Mouse (Mus musculus): Measurements from ENCODE around the gene Nop10. TPM values are rescaled to one million over a fixed set of nuclear protein-coding genes. Genes with fewer than 3 reads are reported as not detected.

The Nop10 gene
- polyA plus RNA-seq, 1 experiment from 2014 or later = 116 TPM

GRCm38 (mm10) chr2:112296211-112296610 is 34.5 kb downstream of the Nop10 start:
- no peak overlapping the region for H3K9ac ChIP-seq (replicated peaks; ENCODE audit: low read depth)
- H3K27ac ChIP-seq (ENCODE audit: low read length) = no peak overlapping the region
- H3K9me3 ChIP-seq (ENCODE audit: low read length) = no peaks in the 10 kb centered on the region
- no peak overlapping the region for H3K4me2 ChIP-seq (replicated peaks; ENCODE audit: low read depth, low read length)
- WGBS = 88% methylated on average over 3 of the region's 3 CpGs
- TF ChIP-seq EP300 (IDR thresholded peaks at IDR 0.05) (no peak), CTCF (IDR thresholded peaks at IDR 0.05) (no peak)
- no peaks in the 10 kb centered on the region for H3K4me1 ChIP-seq (ENCODE audit: insufficient read depth, low read depth, low read length)
- no peaks in the 10 kb centered on the region for H3K27me3 ChIP-seq (replicated peaks; ENCODE audit: insufficient read depth, low read length)
- DNase-seq (ENCODE audit: low spot score) (no peak), ATAC-seq (no peak)
- no peaks in the 10 kb centered on the region for H3K36me3 ChIP-seq (ENCODE audit: insufficient read depth, low read length)
- H3K4me3 ChIP-seq (ENCODE audit: low read depth, low read length) = no peak overlapping the region

DNA sequence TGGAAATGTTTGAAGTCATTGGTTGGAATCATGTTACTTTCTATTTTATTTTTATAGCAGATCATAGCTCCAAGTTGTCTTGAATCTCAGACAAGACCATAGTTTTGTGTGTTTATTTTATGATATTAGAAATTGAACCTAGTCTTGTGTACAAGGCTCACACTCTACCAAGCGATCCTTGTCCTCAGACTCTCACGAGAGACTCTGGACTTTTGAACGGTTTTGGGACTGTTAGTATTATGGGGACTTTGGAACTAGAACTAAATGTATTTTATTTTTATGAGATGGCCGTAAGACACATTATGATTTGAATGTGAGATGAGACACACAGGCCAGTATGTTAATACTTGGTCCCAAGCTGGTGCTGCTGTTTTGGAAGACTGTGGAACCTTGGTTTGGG is 36.5 kb downstream of the Nop10 start:
- Histone ChIP-seq H3K4me1 (ENCODE audit: insufficient read depth, low read depth, low read length) (no peaks in the 10 kb centered on the region), H3K9ac (replicated peaks; ENCODE audit: low read depth) (no peak overlapping the region), H3K27ac (ENCODE audit: low read length) (no peak overlapping the region), H3K27me3 (replicated peaks; ENCODE audit: insufficient read depth, low read length) (no peaks in the 10 kb centered on the region), H3K36me3 (ENCODE audit: insufficient read depth, low read length) (no peaks in the 10 kb centered on the region), H3K9me3 (ENCODE audit: low read length) (no peaks in the 10 kb centered on the region), H3K4me2 (replicated peaks; ENCODE audit: low read depth, low read length) (no peak overlapping the region), H3K4me3 (ENCODE audit: low read depth, low read length) (no peak overlapping the region)
- no peak for TF ChIP-seq EP300 (IDR thresholded peaks at IDR 0.05)
- no peak for TF ChIP-seq CTCF (IDR thresholded peaks at IDR 0.05)
- ATAC-seq (no peak), DNase-seq (ENCODE audit: low spot score) (no peak)
- 88% methylated on average over 4 of the region's 4 CpGs for WGBS

GRCm38 (mm10) chr2:112308671-112309070 is 46.9 kb downstream of the Nop10 start:
- TF ChIP-seq CTCF (IDR thresholded peaks at IDR 0.05) (no peak), EP300 (IDR thresholded peaks at IDR 0.05) (no peak)
- peak; percentile 57 for ATAC-seq
- WGBS = 56% methylated on average over 3 of the region's 3 CpGs
- Histone ChIP-seq H3K27ac (ENCODE audit: low read length) (no peak overlapping the region), H3K27me3 (replicated peaks; ENCODE audit: insufficient read depth, low read length) (no peaks in the 10 kb centered on the region), H3K4me2 (replicated peaks; ENCODE audit: low read depth, low read length) (no peak overlapping the region), H3K9ac (replicated peaks; ENCODE audit: low read depth) (no peak overlapping the region), H3K4me3 (ENCODE audit: low read depth, low read length) (no peak overlapping the region), H3K4me1 (ENCODE audit: insufficient read depth, low read depth, low read length) (no peaks in the 10 kb centered on the region; the same call in 1 of the 2 replicates), H3K36me3 (ENCODE audit: insufficient read depth, low read length) (no peaks in the 10 kb centered on the region), H3K9me3 (ENCODE audit: low read length) (no peaks in the 10 kb centered on the region)
- DNase-seq (ENCODE audit: low spot score) = peak; percentile 63

GRCm38 (mm10) chr2:112309161-112309600 is 47.5 kb downstream of the Nop10 start:
- ATAC-seq (peak; percentile 67), DNase-seq (ENCODE audit: low spot score) (peak; percentile 55)
- Histone ChIP-seq H3K9ac (replicated peaks; ENCODE audit: low read depth) (no peak overlapping the region), H3K36me3 (ENCODE audit: insufficient read depth, low read length) (no peaks in the 10 kb centered on the region), H3K9me3 (ENCODE audit: low read length) (no peaks in the 10 kb centered on the region), H3K4me3 (ENCODE audit: low read depth, low read length) (no peak overlapping the region), H3K4me2 (replicated peaks; ENCODE audit: low read depth, low read length) (no peak overlapping the region), H3K4me1 (ENCODE audit: insufficient read depth, low read depth, low read length) (no peaks in the 10 kb centered on the region; the same call in 1 of the 2 replicates), H3K27ac (ENCODE audit: low read length) (no peak overlapping the region), H3K27me3 (replicated peaks; ENCODE audit: insufficient read depth, low read length) (no peaks in the 10 kb centered on the region)
- 35% methylated on average over 10 of the region's 10 CpGs for WGBS
- no peak for TF ChIP-seq EP300 (IDR thresholded peaks at IDR 0.05)
- no peak for TF ChIP-seq CTCF (IDR thresholded peaks at IDR 0.05)

Other genes with a start within 250 kb of the Nop10 start
- gene Olfr1310, start 249.2 kb upstream of the Nop10 start, polyA plus RNA-seq (2015; fragmentation: Nextera tagmentation; extraction: Ambion mirVana) = not detected in 2 replicates
- not detected in 2 replicates for gene Olfr1311, start 237.5 kb upstream of the Nop10 start, polyA plus RNA-seq (2015; fragmentation: Nextera tagmentation; extraction: Ambion mirVana)
- not detected in 2 replicates for gene Olfr1312, start 211.7 kb upstream of the Nop10 start, polyA plus RNA-seq (2015; fragmentation: Nextera tagmentation; extraction: Ambion mirVana)
- not detected in 2 replicates for gene Olfr1313, start 184.1 kb upstream of the Nop10 start, polyA plus RNA-seq (2015; fragmentation: Nextera tagmentation; extraction: Ambion mirVana)
- not detected in 2 replicates for gene Olfr1314, start 165.1 kb upstream of the Nop10 start, polyA plus RNA-seq (2015; fragmentation: Nextera tagmentation; extraction: Ambion mirVana)
- gene Olfr1315-ps1, start 146.5 kb upstream of the Nop10 start, polyA plus RNA-seq (2015; fragmentation: Nextera tagmentation; extraction: Ambion mirVana) = not detected in 2 replicates
- not detected in 2 replicates for gene Olfr1316, start 126.9 kb upstream of the Nop10 start, polyA plus RNA-seq (2015; fragmentation: Nextera tagmentation; extraction: Ambion mirVana)
- not detected in 2 replicates for gene Olfr1317, start 121.6 kb upstream of the Nop10 start, polyA plus RNA-seq (2015; fragmentation: Nextera tagmentation; extraction: Ambion mirVana)
- 0.05 TPM in 1 of 2 replicates, not detected in the other for gene Olfr1318, start 107.7 kb upstream of the Nop10 start, polyA plus RNA-seq (2015; fragmentation: Nextera tagmentation; extraction: Ambion mirVana)
- gene Lpcat4, start 22.5 kb upstream of the Nop10 start, polyA plus RNA-seq (2015; fragmentation: Nextera tagmentation; extraction: Ambion mirVana) = 11.0 and 11.9 TPM in 2 replicates
- gene Nutm1, start 2.6 kb upstream of the Nop10 start, polyA plus RNA-seq (2015; fragmentation: Nextera tagmentation; extraction: Ambion mirVana) = 0.02 TPM in 1 of 2 replicates, not detected in the other
- gene Slc12a6, start 3.9 kb downstream of the Nop10 start, polyA plus RNA-seq (2015; fragmentation: Nextera tagmentation; extraction: Ambion mirVana) = 9.0 and 9.7 TPM in 2 replicates
- not detected in 2 replicates for gene Gm21985, start 4.4 kb downstream of the Nop10 start, polyA plus RNA-seq (2015; fragmentation: Nextera tagmentation; extraction: Ambion mirVana)
- gene Emc4, start 106.1 kb downstream of the Nop10 start, polyA plus RNA-seq (2015; fragmentation: Nextera tagmentation; extraction: Ambion mirVana) = 120 and 138 TPM in 2 replicates
- gene Katnbl1, start 117.3 kb downstream of the Nop10 start, polyA plus RNA-seq (2015; fragmentation: Nextera tagmentation; extraction: Ambion mirVana) = 22.3 and 24.4 TPM in 2 replicates
- gene Emc7, start 193.1 kb downstream of the Nop10 start, polyA plus RNA-seq (2015; fragmentation: Nextera tagmentation; extraction: Ambion mirVana) = 29.0 and 31.6 TPM in 2 replicates
- not detected in 2 replicates for gene Chrm5, start 218.8 kb downstream of the Nop10 start, polyA plus RNA-seq (2015; fragmentation: Nextera tagmentation; extraction: Ambion mirVana)
- gene Aven, start 231.0 kb downstream of the Nop10 start, polyA plus RNA-seq (2015; fragmentation: Nextera tagmentation; extraction: Ambion mirVana) = 2.4 and 3.0 TPM in 2 replicates

All from lung, postnatal 0 days (tissue).